ENCODE assay signal across 15 mouse cellular contexts in the genomic region with DNA sequence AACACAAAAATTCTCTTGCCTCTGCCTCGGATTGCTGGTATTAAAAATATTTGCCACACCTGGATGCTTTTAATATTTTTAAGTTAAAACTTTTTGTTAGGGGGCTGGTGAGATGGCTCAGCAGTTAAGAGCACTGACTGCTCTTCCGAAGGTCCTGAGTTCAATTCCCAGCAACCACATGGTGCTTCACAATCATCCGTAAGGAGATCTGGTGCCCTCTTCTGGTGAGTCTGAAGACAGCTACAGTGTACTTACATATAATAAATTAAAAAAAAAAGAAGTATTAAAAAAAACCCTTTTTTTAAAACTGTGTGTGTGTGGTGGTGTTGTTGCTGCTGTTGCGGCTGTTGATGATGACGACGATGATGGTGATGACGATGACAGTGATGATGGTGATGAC. TPM values are rescaled to one million over a fixed set of nuclear protein-coding genes. Genes with fewer than 3 reads are reported as not detected.
DNase-seq lines count a peak whose midpoint lies in the region; ATAC-seq and TF ChIP-seq lines count a peak whose summit lies in the region.
"Not testable (repeated sequence)": the region's sequence is repeated elsewhere in the genome, so short reads cannot be mapped to it uniquely, and the experiment has no call there.
"Had no signal": no experiment of that assay in that cellular context is flagged by ENCODE, and none has a peak within 500 bp of the region (broad histone marks: within the 10 kb centered on the region; RNA-seq: fewer than 3 reads in every experiment).

No protein-coding gene starts in this region.

- not testable (repeated sequence) for TF ChIP-seq POLR2A in CH12.LX (IDR thresholded peaks at IDR 0.05; ENCODE audit: low read depth, low read length)

- not testable (repeated sequence) for H3K27ac ChIP-seq in CH12.LX (ENCODE audit: insufficient read depth, low read depth); embryonic facial prominence, embryonic 11.5 days (replicated peaks; ENCODE audit: low read depth, low read length); hindbrain, postnatal 0 days; left cerebral cortex, adult 2 months; lung, postnatal 0 days (ENCODE audit: low read length)
- peak overlapping the region; percentile 94 for H3K27ac ChIP-seq in liver, embryonic 14.5 days

- not testable (repeated sequence) for TF ChIP-seq RAD21 in CH12.LX (IDR thresholded peaks at IDR 0.05; ENCODE audit: low read depth, low read length)

- intact Hi-C loops in left cerebral cortex, adult 2 months (cut with DNase I) = not testable (repeated sequence)

- not testable (repeated sequence) for ATAC-seq in embryonic facial prominence, embryonic 11.5 days (replicated peaks; ENCODE audit: insufficient number of reproducible peaks, low FRiP score, low TSS enrichment, low read depth); hindbrain, postnatal 0 days; liver, embryonic 14.5 days (ENCODE audit: insufficient read depth); lung, postnatal 0 days

- not testable (repeated sequence) for H3K79me2 ChIP-seq in CH12.LX (replicated peaks; ENCODE audit: control insufficient read depth, extremely low read depth, insufficient read depth, poor library complexity, severe bottlenecking)

- not testable (repeated sequence) for H3K9me3 ChIP-seq in CH12.LX (replicated peaks; ENCODE audit: low read length); embryonic facial prominence, embryonic 11.5 days (replicated peaks; ENCODE audit: control insufficient read depth, low read length); hindbrain, postnatal 0 days (ENCODE audit: low read length); liver, embryonic 14.5 days (ENCODE audit: control insufficient read depth, low read length); lung, postnatal 0 days (ENCODE audit: low read length)

- dilution Hi-C loops in CH12.LX (cut with MboI; ENCODE audit: extremely low pct_ligation_motif_present, extremely low pct_unique_long_range_greater_than_20kb, low sequenced_read_pairs) = not testable (repeated sequence)

- H3K4me1 ChIP-seq in CH12.LX (ENCODE audit: control insufficient read depth in 1 of 2, insufficient read depth in 2 of 2) = peaks cover 3 to 12% of the 10 kb centered on the region in 2 experiments
- not testable (repeated sequence) for H3K4me1 ChIP-seq in embryonic facial prominence, embryonic 11.5 days (ENCODE audit: control insufficient read depth, insufficient read depth, low read length); hindbrain, postnatal 0 days (ENCODE audit: insufficient read depth, low read length); lung, postnatal 0 days (ENCODE audit: insufficient read depth, low read depth, low read length)
- peaks cover 22 to 26% of the 10 kb centered on the region in 2 experiments for H3K4me1 ChIP-seq in liver, embryonic 14.5 days (replicated peaks; ENCODE audit: control insufficient read depth in 2 of 2, insufficient read depth in 2 of 2, low read length in 1 of 2)

- H3K9ac ChIP-seq in CH12.LX (ENCODE audit: insufficient read depth, low read depth); embryonic facial prominence, embryonic 11.5 days (replicated peaks; ENCODE audit: low read length); hindbrain, postnatal 0 days (replicated peaks; ENCODE audit: low read length); liver, embryonic 14.5 days (replicated peaks); lung, postnatal 0 days (replicated peaks; ENCODE audit: low read depth): not testable (repeated sequence)

- 80% methylated on average over 7 of the region's 7 CpGs for WGBS in embryonic facial prominence, embryonic 11.5 days
- WGBS in hindbrain, postnatal 0 days = 86% methylated on average over 7 of the region's 7 CpGs
- WGBS in liver, embryonic 14.5 days (ENCODE audit: insufficient replicate concordance) = 82% methylated on average over 7 of the region's 7 CpGs
- WGBS in lung, postnatal 0 days = 82% methylated on average over 7 of the region's 7 CpGs

- in situ Hi-C loops in CH12.LX (cut with MboI; ENCODE audit: low pct_ligation_motif_present, low pct_unique_long_range_greater_than_20kb, low sequenced_read_pairs) = not testable (repeated sequence)

- TF ChIP-seq CTCF in CH12.LX (conservative IDR thresholded peaks at IDR 0.05 in 1 of 2, IDR thresholded peaks at IDR 0.05 in 1 of 2; ENCODE audit: low read depth in 2 of 2, low read length in 2 of 2) = peak in 1 of 2 experiments; percentile 36; a peak in 2 of 4 replicates
- TF ChIP-seq CTCF in hindbrain, postnatal 0 days (IDR thresholded peaks at IDR 0.05; ENCODE audit: low read depth) = peak; percentile 29; the same call in 1 of the 2 replicates
- TF ChIP-seq CTCF in left cerebral cortex, adult 2 months (IDR thresholded peaks at IDR 0.05) = peak; percentile 30
- peak; percentile 56 for TF ChIP-seq CTCF in liver, embryonic 14.5 days (IDR thresholded peaks at IDR 0.05; ENCODE audit: low read depth)
- TF ChIP-seq CTCF in lung, postnatal 0 days (IDR thresholded peaks at IDR 0.05) = peak; percentile 44

- not testable (repeated sequence) for DNase-seq in CH12.LX (ENCODE audit: extremely low read depth); hindbrain, postnatal 0 days (ENCODE audit: low spot score); left cerebral cortex, adult 2 months (ENCODE audit: extremely low spot score in 1 of 2, low spot score in 2 of 2); liver, embryonic 14.5 days (ENCODE audit: low read depth in 3 of 3, low spot score in 3 of 3); lung, postnatal 0 days (ENCODE audit: low spot score)
- peak; percentile 37 for DNase-seq in MEL-GATA-1-ER (ENCODE audit: extremely low read depth, low read depth)
- DNase-seq in embryonic facial prominence, embryonic 11.5 days (ENCODE audit: low spot score) = peak; percentile 30

- H3K36me3 ChIP-seq in CH12.LX (replicated peaks in 1 of 2; ENCODE audit: control insufficient read depth in 1 of 2, insufficient read depth in 1 of 2, low read length in 1 of 2); embryonic facial prominence, embryonic 11.5 days (replicated peaks; ENCODE audit: control insufficient read depth, insufficient read depth, low read depth, low read length); hindbrain, postnatal 0 days (ENCODE audit: insufficient read depth, low read length); liver, embryonic 14.5 days (replicated peaks; ENCODE audit: control insufficient read depth, insufficient read depth, low read depth); lung, postnatal 0 days (ENCODE audit: insufficient read depth, low read length): not testable (repeated sequence)

- TF ChIP-seq EP300 in CH12.LX (IDR thresholded peaks at IDR 0.05; ENCODE audit: low read length); liver, embryonic 14.5 days (IDR thresholded peaks at IDR 0.05; ENCODE audit: low read depth); lung, postnatal 0 days (IDR thresholded peaks at IDR 0.05): not testable (repeated sequence)

- H3K27me3 ChIP-seq in CH12.LX (replicated peaks); embryonic facial prominence, embryonic 11.5 days (ENCODE audit: control insufficient read depth, insufficient read depth, low read length); hindbrain, postnatal 0 days (ENCODE audit: insufficient read depth, low read length); liver, embryonic 14.5 days (ENCODE audit: control insufficient read depth, insufficient read depth, low read length); lung, postnatal 0 days (replicated peaks; ENCODE audit: insufficient read depth, low read length): not testable (repeated sequence)

- H3K4me3 ChIP-seq in CH12.LX (replicated peaks in 1 of 3; ENCODE audit: low read depth in 2 of 3, low read length in 2 of 3, poor library complexity in 1 of 3); embryonic facial prominence, embryonic 11.5 days (ENCODE audit: low read depth, low read length); hindbrain, postnatal 0 days (ENCODE audit: low read length); left cerebral cortex, adult 2 months; liver, embryonic 14.5 days (ENCODE audit: insufficient read depth in 1 of 2, low read depth in 2 of 2, low read length in 2 of 2); lung, postnatal 0 days (ENCODE audit: low read depth, low read length): not testable (repeated sequence)

- H3K4me2 ChIP-seq in CH12.LX (ENCODE audit: insufficient read depth, low read depth, poor library complexity, severe bottlenecking); embryonic facial prominence, embryonic 11.5 days (ENCODE audit: low read depth, low read length); hindbrain, postnatal 0 days (ENCODE audit: low read depth, low read length); liver, embryonic 14.5 days (ENCODE audit: low read depth); lung, postnatal 0 days (replicated peaks; ENCODE audit: low read depth, low read length): not testable (repeated sequence)

RNA-seq across cellular contexts. Expression of a gene that starts 4.7 kb away (rescaled TPM):
- total RNA-seq in CH12.LX (2012; rRNA removed) = 0.34 and 0.72 TPM in 2 replicates
- total RNA-seq in CH12.LX (2014; rRNA removed) = 0.30 and 0.35 TPM in 2 replicates
- polyA plus RNA-seq in CH12.LX (2012; ENCODE audit: insufficient read length, low read depth) = 0.95 and 1.1 TPM in 2 replicates
- polyA plus RNA-seq in embryonic facial prominence, embryonic 11.5 days (2014; fragmentation: Nextera tagmentation; extraction: Ambion mirVana) = 0.60 and 1.2 TPM in 2 replicates
- 0.22 TPM in 1 of 2 replicates, not detected in the other for total RNA-seq in hindbrain, postnatal 0 days (2014; rRNA removed)
- polyA plus RNA-seq in hindbrain, postnatal 0 days (2015; fragmentation: Nextera tagmentation; extraction: Ambion mirVana) = 1.4 and 1.6 TPM in 2 replicates
- total RNA-seq in left cerebral cortex, adult 2 months (2021) = 1 to 10 TPM; 5.9 to 7.4 TPM
- 0.15 TPM in 1 of 2 replicates, not detected in the other for polyA plus RNA-seq in liver, embryonic 14.5 days (2012; rRNA removed)
- polyA plus RNA-seq in liver, embryonic 14.5 days (2014; fragmentation: Nextera tagmentation; extraction: Ambion mirVana) = not detected in 2 replicates
- polyA plus RNA-seq in lung, postnatal 0 days (2015; fragmentation: Nextera tagmentation; extraction: Ambion mirVana) = 0.25 TPM in 1 of 2 replicates, not detected in the other
- polyA plus RNA-seq: CD4-positive, CD25-positive, alpha-beta regulatory T cell, adult 4 months; spleen, adult 2 months had no signal

RNA-seq across cellular contexts. Expression of a gene that starts 8.5 kb away (rescaled TPM):
- total RNA-seq in CH12.LX (2012; rRNA removed) (899 and 966 TPM in 2 replicates), CH12.LX (2014; rRNA removed) (792 and 1,081 TPM in 2 replicates)
- polyA plus RNA-seq in CH12.LX (2012; ENCODE audit: insufficient read length, low read depth) = 646 and 664 TPM in 2 replicates
- 1,818 and 1,942 TPM in 2 replicates for polyA plus RNA-seq in embryonic facial prominence, embryonic 11.5 days (2014; fragmentation: Nextera tagmentation; extraction: Ambion mirVana)
- 1,128 and 1,180 TPM in 2 replicates for total RNA-seq in hindbrain, postnatal 0 days (2014; rRNA removed)
- 1,097 and 1,185 TPM in 2 replicates for polyA plus RNA-seq in hindbrain, postnatal 0 days (2015; fragmentation: Nextera tagmentation; extraction: Ambion mirVana)
- total RNA-seq in left cerebral cortex, adult 2 months (2021) = 100 to 1,000 TPM; 476 to 536 TPM
- 673 and 795 TPM in 2 replicates for polyA plus RNA-seq in liver, embryonic 14.5 days (2012; rRNA removed)
- 1,285 and 1,384 TPM in 2 replicates for polyA plus RNA-seq in liver, embryonic 14.5 days (2014; fragmentation: Nextera tagmentation; extraction: Ambion mirVana)
- 1,344 and 1,416 TPM in 2 replicates for polyA plus RNA-seq in lung, postnatal 0 days (2015; fragmentation: Nextera tagmentation; extraction: Ambion mirVana)

RNA-seq across cellular contexts. Expression of a gene that starts 12.9 kb away (rescaled TPM):
- total RNA-seq in CH12.LX (2012; rRNA removed) = 0.59 and 0.71 TPM in 2 replicates
- total RNA-seq in CH12.LX (2014; rRNA removed) = 0.43 TPM in 1 of 2 replicates, not detected in the other
- polyA plus RNA-seq in CH12.LX (2012; ENCODE audit: insufficient read length, low read depth) = 0.78 and 1.1 TPM in 2 replicates
- polyA plus RNA-seq in embryonic facial prominence, embryonic 11.5 days (2014; fragmentation: Nextera tagmentation; extraction: Ambion mirVana) = not detected in 2 replicates
- 0.47 and 2.6 TPM in 2 replicates for total RNA-seq in hindbrain, postnatal 0 days (2014; rRNA removed)
- 0.24 TPM in 1 of 2 replicates, not detected in the other for polyA plus RNA-seq in hindbrain, postnatal 0 days (2015; fragmentation: Nextera tagmentation; extraction: Ambion mirVana)
- 1 to 10 TPM; 1.9 to 3.8 TPM for total RNA-seq in left cerebral cortex, adult 2 months (2021)
- polyA plus RNA-seq in liver, embryonic 14.5 days (2012; rRNA removed) = 0.31 and 0.36 TPM in 2 replicates
- polyA plus RNA-seq in liver, embryonic 14.5 days (2014; fragmentation: Nextera tagmentation; extraction: Ambion mirVana) = 0.08 TPM in 1 of 2 replicates, not detected in the other
- 0.07 TPM in 1 of 2 replicates, not detected in the other for polyA plus RNA-seq in lung, postnatal 0 days (2015; fragmentation: Nextera tagmentation; extraction: Ambion mirVana)
- polyA plus RNA-seq: CD4-positive, CD25-positive, alpha-beta regulatory T cell, adult 4 months; embryonic facial prominence, embryonic 12.5 days; hindbrain, embryonic 14.5 days; intestine, embryonic 14.5 days; limb, embryonic 10.5 days; limb, embryonic 15.5 days; lung, embryonic 16.5 days had no signal

RNA-seq across cellular contexts. Expression of a gene that starts 19.5 kb away (rescaled TPM):
- total RNA-seq in CH12.LX (2012; rRNA removed) (63.8 and 81.8 TPM in 2 replicates), CH12.LX (2014; rRNA removed) (51.5 and 63.4 TPM in 2 replicates)
- polyA plus RNA-seq in CH12.LX (2012; ENCODE audit: insufficient read length, low read depth) = 119 and 123 TPM in 2 replicates
- polyA plus RNA-seq in embryonic facial prominence, embryonic 11.5 days (2014; fragmentation: Nextera tagmentation; extraction: Ambion mirVana) = 119 and 137 TPM in 2 replicates
- total RNA-seq in hindbrain, postnatal 0 days (2014; rRNA removed) = 74.4 and 82.3 TPM in 2 replicates
- 99.4 and 103 TPM in 2 replicates for polyA plus RNA-seq in hindbrain, postnatal 0 days (2015; fragmentation: Nextera tagmentation; extraction: Ambion mirVana)
- total RNA-seq in left cerebral cortex, adult 2 months (2021) = 10 to 100 TPM; 68.2 to 71.0 TPM
- 46.7 and 50.8 TPM in 2 replicates for polyA plus RNA-seq in liver, embryonic 14.5 days (2012; rRNA removed)
- 77.0 and 85.0 TPM in 2 replicates for polyA plus RNA-seq in liver, embryonic 14.5 days (2014; fragmentation: Nextera tagmentation; extraction: Ambion mirVana)
- polyA plus RNA-seq in lung, postnatal 0 days (2015; fragmentation: Nextera tagmentation; extraction: Ambion mirVana) = 59.9 and 69.1 TPM in 2 replicates

RNA-seq across cellular contexts. Expression of a gene that starts 20.0 kb away (rescaled TPM):
- 29.0 and 36.5 TPM in 2 replicates for total RNA-seq in CH12.LX (2012; rRNA removed)
- 7.8 and 12.4 TPM in 2 replicates for total RNA-seq in CH12.LX (2014; rRNA removed)
- 136 and 153 TPM in 2 replicates for polyA plus RNA-seq in CH12.LX (2012; ENCODE audit: insufficient read length, low read depth)
- polyA plus RNA-seq in embryonic facial prominence, embryonic 11.5 days (2014; fragmentation: Nextera tagmentation; extraction: Ambion mirVana) = 92.6 and 93.9 TPM in 2 replicates
- total RNA-seq in hindbrain, postnatal 0 days (2014; rRNA removed) = 14.2 and 22.0 TPM in 2 replicates
- 48.7 and 53.2 TPM in 2 replicates for polyA plus RNA-seq in hindbrain, postnatal 0 days (2015; fragmentation: Nextera tagmentation; extraction: Ambion mirVana)
- total RNA-seq in left cerebral cortex, adult 2 months (2021) = 10 to 100 TPM; 42.0 to 48.7 TPM
- polyA plus RNA-seq in liver, embryonic 14.5 days (2012; rRNA removed) = 26.1 and 35.6 TPM in 2 replicates
- 36.1 and 40.7 TPM in 2 replicates for polyA plus RNA-seq in liver, embryonic 14.5 days (2014; fragmentation: Nextera tagmentation; extraction: Ambion mirVana)
- polyA plus RNA-seq in lung, postnatal 0 days (2015; fragmentation: Nextera tagmentation; extraction: Ambion mirVana) = 27.0 and 29.4 TPM in 2 replicates
